Mouse (Mus musculus) heart, postnatal 10 days (tissue): ENCODE results near the gene AI661453. TPM values are rescaled to one million over a fixed set of nuclear protein-coding genes. Genes with fewer than 3 reads are reported as not detected.

ENCODE experiments used
- DNase-seq, 2 experiments: peaks; one replicate each; pipeline ENCODE4 v3.0.0; 2021
- intact Hi-C: fragments of 180-260 bp; cut with DNase I; formaldehyde crosslinking; loops from one replicate; pipeline ENCODE4 v1.15.1; 2025
- total RNA-seq, 2 experiments: library from RNA; stranded (reverse); gene quantifications; 2 replicates each; pipeline ENCODE4 v1.2.3; 2021

AI661453 gene
- total RNA-seq, 2 experiments from 2014 or later, result 1.5 to 2.0 TPM

- intact Hi-C loops, result no loop called here
- no peak for DNase-seq
These were observed 28.0 kb downstream of the AI661453 start for GRCm38 (mm10) chr17:47464248-47464965.

GRCm38 (mm10) chr17:47465016-47465415 is 28.6 kb downstream of the AI661453 start:
- intact Hi-C loops, result no loop called here
- DNase-seq, result no peak

DNA sequence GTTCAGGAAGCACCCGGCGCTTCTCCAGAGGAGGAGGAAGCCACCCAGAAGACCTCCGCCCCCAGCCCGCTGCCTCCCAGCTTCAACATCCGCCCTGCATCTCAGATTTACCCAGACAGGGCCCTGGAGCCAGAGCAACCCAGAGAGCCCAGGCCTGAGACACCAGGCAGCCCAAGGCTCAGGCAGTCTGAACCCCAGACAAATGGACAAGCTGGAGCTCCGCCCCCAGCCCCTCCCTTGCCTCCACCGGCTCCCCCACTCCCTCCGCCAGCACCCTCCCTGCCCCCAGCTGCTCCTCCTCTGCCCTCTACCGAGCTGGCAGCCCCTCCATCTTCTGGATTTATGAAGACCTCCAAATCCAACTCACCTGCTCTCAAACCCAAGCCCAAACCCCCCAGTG is 29.9 kb downstream of the AI661453 start:
- intact Hi-C loops, result no loop called here
- DNase-seq, result no peak

- DNase-seq, result no peak
- intact Hi-C loops, result no loop called here
These were observed 31.2 kb downstream of the AI661453 start for GRCm38 (mm10) chr17:47467659-47468058.

DNA sequence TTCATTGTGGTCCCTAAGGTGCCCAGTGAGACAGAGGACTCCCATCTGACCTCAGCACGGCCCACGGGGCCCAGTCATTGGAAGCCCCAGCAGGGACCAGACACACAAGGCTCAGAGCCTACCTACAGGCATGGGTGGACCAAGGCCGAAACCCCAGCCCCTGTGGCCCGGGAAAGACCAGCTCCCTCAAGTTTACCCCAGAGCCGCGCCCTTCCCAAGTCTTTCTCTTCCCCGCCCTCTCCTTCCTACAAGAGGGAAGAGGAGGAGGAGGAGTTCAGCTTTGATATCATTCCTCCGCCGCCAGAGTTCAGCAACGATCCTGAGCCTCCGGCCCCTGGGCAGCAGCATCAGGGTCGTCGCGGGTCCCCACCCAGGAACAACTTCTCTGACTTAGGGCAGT is 31.6 kb downstream of the AI661453 start:
- no peak for DNase-seq
- intact Hi-C loops, result no loop called here

DNA sequence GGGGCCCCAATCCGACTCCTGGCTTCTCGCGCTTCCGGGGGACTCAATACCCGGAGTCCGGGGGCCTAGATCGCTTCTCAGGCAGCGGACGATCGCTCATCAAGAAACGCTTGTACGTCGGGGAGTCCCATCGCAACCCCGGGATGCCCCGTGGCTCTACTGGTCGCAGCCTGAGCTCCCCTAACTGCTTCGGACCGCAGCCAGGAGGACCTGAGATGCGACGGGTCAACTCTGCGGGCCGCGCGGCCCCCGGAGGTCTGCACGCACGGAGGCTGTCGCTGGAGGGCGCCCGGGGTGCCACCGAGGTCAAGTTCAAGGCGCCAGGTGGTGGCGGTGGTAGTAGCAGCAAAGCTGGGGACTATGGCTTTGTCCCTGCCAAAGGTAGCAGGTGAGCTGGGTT is 32.1 kb downstream of the AI661453 start:
- intact Hi-C loops, result no loop called here
- no peak for DNase-seq

DNA sequence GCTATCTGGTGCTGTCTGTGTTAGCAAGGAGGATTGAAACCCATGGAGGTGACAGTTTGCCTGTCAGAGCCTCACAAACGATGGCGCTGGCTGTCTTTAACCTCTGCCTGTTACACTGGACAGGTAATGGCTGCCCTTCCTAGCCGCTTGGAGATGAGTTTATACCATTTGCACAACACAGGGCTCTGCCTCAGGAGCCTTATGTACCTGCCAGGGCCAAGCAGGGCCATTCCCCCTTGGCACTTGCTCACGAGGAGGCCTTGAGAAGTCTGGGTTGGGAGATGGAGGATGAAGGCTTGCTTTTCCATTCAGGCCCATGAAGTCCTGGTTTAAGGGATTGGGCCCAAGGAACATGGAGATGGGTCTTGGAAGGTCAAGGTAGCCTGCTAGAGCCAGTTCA is 33.2 kb downstream of the AI661453 start:
- DNase-seq, result no peak
- intact Hi-C loops, result no loop called here

DNA sequence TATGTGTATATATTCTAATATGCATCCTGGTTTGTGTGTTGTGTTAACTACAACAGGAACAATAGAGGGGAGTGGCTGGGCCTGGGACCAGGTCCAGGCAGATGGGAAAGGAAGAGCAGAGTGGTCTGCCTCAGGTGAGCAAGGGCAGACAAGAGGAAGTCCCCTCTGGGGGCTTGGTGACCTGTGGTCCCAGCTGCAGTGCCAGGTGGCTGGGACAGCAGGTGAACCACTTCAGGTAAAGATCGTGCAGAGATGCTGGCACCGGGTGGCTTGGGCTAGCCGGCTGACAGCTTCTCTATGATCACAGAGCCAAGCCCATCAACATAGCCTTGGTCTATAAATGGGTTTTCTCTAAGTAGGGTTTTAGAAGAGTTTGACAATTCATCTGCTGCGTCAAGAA is 33.7 kb downstream of the AI661453 start:
- DNase-seq, result no peak

GRCm38 (mm10) chr17:47470686-47471085 is 34.3 kb downstream of the AI661453 start:
- intact Hi-C loops, result no loop called here
- peak in 1 of 2 experiments; percentile 50 for DNase-seq

More for the DNA sequence above, 33.7 kb downstream of the AI661453 start:
- intact Hi-C loops, result no loop called here

DNA sequence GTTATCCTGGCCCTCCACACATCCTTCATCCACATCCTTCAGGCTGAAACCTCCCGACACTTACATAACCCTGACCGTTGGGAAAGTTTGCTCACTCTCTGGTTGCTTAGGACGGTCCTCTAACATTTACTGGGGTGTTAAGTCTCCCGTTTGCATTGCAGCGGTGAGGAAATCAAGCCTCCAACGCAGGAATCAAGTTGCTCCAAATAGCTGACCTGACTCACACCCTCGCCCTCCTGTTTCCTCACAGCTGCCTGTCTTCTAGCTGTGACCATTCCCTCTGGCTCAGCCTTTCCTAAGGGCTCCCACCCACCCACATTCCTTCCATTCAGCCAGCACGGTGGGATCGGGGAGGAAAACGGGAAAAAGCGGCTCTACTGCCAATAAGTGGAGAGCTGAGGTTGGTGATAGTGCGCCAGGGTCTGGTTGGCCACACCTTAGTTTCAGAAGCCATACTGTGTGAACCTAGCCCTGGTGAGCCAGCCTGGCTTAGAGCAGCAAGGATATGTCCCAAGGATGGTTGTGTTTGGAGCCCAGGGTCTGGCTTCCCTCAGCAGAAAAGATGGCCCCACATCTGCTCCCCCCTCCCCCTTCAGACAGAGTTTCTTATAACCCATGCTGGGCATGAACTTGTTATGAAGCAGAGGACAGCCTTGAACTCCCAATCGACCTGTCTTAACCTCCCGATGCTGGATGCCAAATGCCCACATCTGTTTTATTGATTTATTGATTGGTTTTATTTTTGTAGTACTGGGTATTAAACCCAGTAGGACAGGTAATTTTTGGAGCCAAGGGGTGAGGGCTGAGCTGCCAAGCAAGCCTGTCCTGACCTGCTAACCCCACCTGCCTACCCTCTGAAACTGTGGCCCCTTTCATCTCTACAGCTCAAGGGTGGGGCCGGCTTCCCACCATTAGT is 36.3 kb downstream of the AI661453 start:
- no peak for DNase-seq
- intact Hi-C loops, result no loop called here

DNA sequence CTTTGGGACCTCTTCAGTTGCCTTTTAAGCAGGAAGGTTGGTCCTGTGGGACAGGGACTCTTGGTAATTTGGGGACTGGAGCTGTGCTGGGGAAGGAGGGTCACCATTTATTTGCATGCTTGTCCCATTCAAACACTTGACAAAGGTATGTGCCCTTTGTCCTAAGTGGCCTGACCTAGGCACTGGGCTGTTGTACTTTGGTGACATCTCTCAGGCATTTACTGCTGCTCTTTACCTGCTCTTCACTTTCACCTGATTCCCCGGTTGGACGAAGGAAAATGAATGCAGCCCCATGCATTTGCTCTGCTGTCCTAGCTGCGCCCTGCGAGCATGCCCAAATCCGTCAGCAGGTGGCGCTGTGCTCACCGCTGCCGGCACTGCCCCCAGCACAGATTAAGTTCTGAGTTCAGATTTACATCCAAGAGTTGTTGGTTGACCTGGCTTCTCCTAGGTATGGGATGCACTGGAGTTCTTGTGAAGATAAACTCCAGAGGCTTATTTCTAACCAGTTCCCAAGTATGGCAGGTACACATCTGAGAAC is 37.1 kb downstream of the AI661453 start:
- peak in 1 of 2 experiments; percentile 61 for DNase-seq
- intact Hi-C loops, result no loop called here

GRCm38 (mm10) chr17:47474250-47474649 is 37.8 kb downstream of the AI661453 start:
- intact Hi-C loops, result no loop called here

GRCm38 (mm10) chr17:47475181-47475580 is 38.8 kb downstream of the AI661453 start:
- no peak for DNase-seq
- intact Hi-C loops, result no loop called here

More at GRCm38 (mm10) chr17:47474250-47474649, 37.8 kb downstream of the AI661453 start:
- no peak for DNase-seq

DNA sequence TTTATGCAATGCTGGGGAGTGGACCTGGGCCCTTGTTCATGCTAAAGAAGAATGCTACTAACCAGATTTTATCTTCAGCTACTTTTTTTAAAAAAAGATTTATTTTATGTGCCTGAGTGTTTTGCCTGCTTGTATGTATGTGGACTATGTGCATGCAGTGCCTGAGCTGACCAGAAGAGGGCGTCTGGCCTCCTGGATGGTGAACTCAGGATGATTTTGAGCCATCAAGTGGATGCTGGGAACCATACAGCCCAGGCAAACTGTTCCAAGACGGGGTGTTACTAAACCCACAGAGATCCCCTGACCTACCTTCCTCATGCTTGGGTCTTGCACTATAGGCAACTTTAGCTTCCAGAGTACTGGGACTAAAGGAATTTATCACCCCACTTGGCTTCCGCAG is 39.3 kb downstream of the AI661453 start:
- intact Hi-C loops, result no loop called here
- no peak for DNase-seq

GRCm38 (mm10) chr17:47479887-47480286 is 43.5 kb downstream of the AI661453 start:
- no peak for DNase-seq
- intact Hi-C loops, result loop anchor here (5.0 kb wide), 3 partner anchors 73 to 108 kb away; no protein-coding TSS in a partner anchor

- DNase-seq, result peak; percentile 60 to 80
- intact Hi-C loops, result loop anchor here (5.0 kb wide), 3 partner anchors 75 to 110 kb away; no protein-coding TSS in a partner anchor
These were observed 46.0 kb downstream of the AI661453 start for GRCm38 (mm10) chr17:47482401-47482800.

- intact Hi-C loops, result loop anchor here (5.0 kb wide), 3 partner anchors 77 to 112 kb away; no protein-coding TSS in a partner anchor
- DNase-seq, result no peak
These were observed 48.0 kb downstream of the AI661453 start for GRCm38 (mm10) chr17:47484241-47484921.

GRCm38 (mm10) chr17:47484993-47485392 is 48.6 kb downstream of the AI661453 start:
- DNase-seq, result no peak
- intact Hi-C loops, result loop anchor here (5.0 kb wide), 3 partner anchors 78 to 113 kb away; no protein-coding TSS in a partner anchor

- intact Hi-C loops, result no loop called here
These were observed 49.4 kb downstream of the AI661453 start for GRCm38 (mm10) chr17:47485791-47486190.

GRCm38 (mm10) chr17:47490791-47491190 is 54.4 kb downstream of the AI661453 start:
- no peak for DNase-seq
- intact Hi-C loops, result no loop called here

More at GRCm38 (mm10) chr17:47485791-47486190, 49.4 kb downstream of the AI661453 start:
- DNase-seq, result peak in 1 of 2 experiments; percentile 29
